Mouse (Mus musculus): ENCODE results near the gene Vdr. TPM values are rescaled to one million over a fixed set of nuclear protein-coding genes. Genes with fewer than 3 reads are reported as not detected.
A peak's percentile ranks its signal among the peaks of the same experiment; 100 is the strongest.

Vdr gene
- total RNA-seq, 1 experiment from 2014 or later = 2.9 TPM

DNA sequence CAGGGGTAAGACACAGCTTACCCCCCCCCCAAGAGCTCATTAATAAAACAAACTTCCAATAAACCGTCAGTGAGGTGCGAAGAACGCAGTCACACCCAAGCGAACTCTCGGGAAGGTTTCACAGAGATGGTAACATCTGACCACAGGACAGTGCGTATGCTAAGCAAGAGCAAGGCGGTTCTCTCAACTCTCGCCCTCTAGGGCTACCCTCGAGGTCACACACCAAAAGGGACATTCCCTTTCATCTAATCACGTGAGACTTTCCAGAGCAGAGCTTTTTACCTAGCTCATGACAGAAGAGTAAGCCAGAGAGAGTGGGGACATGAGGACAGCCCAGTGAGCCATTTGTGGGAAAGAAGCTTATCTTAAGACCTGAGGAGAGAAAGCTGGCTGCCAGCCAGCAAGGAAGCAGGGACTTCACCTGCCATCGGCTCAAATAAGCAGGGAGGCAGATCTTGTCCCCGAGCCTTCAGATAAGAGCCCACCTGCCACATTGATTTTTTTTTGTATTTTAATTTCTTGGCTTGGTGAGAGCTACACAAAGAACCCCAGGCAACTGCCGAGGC is 18.9 kb upstream of the Vdr start:
- ATAC-seq (replicated peaks in 1 of 2; ENCODE audit: insufficient read depth in 1 of 2, low FRiP score in 2 of 2, low TSS enrichment in 1 of 2, low read depth in 1 of 2, poor library complexity in 2 of 2, severe bottlenecking in 2 of 2) = no peak

GRCm38 (mm10) chr15:97927821-97928220 is 17.4 kb upstream of the Vdr start:
- peak; percentile 42 to 48; a peak in 3 of 4 replicates for ATAC-seq (replicated peaks in 1 of 2; ENCODE audit: insufficient read depth in 1 of 2, low FRiP score in 2 of 2, low TSS enrichment in 1 of 2, low read depth in 1 of 2, poor library complexity in 2 of 2, severe bottlenecking in 2 of 2)

GRCm38 (mm10) chr15:97927018-97927417 is 16.6 kb upstream of the Vdr start:
- no peak for ATAC-seq (replicated peaks in 1 of 2; ENCODE audit: insufficient read depth in 1 of 2, low FRiP score in 2 of 2, low TSS enrichment in 1 of 2, low read depth in 1 of 2, poor library complexity in 2 of 2, severe bottlenecking in 2 of 2)

DNA sequence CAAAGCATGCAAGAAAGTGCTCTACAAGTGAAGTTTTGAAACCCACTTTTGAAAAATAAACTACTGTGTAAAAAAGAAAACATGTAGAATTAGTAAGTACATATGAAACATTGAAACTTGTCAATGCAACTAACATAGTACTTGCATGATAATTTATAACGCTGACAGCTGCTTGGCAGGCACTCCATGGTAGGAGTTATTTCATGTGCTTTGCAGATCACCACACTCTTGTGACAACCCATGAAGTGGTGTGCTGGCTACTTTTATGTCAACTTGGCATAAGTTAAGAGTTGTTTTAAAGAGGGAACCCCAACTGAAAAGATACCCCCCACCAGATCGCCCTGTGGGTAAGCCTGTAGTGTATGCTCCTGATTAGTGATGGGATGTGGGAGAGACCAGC is 12.0 kb upstream of the Vdr start:
- no peak for ATAC-seq (replicated peaks in 1 of 2; ENCODE audit: insufficient read depth in 1 of 2, low FRiP score in 2 of 2, low TSS enrichment in 1 of 2, low read depth in 1 of 2, poor library complexity in 2 of 2, severe bottlenecking in 2 of 2)

GRCm38 (mm10) chr15:97921796-97922195 is 11.4 kb upstream of the Vdr start:
- ATAC-seq (replicated peaks in 1 of 2; ENCODE audit: insufficient read depth in 1 of 2, low FRiP score in 2 of 2, low TSS enrichment in 1 of 2, low read depth in 1 of 2, poor library complexity in 2 of 2, severe bottlenecking in 2 of 2) = no peak

GRCm38 (mm10) chr15:97920306-97920705 is 9.9 kb upstream of the Vdr start:
- no peak for ATAC-seq (replicated peaks in 1 of 2; ENCODE audit: insufficient read depth in 1 of 2, low FRiP score in 2 of 2, low TSS enrichment in 1 of 2, low read depth in 1 of 2, poor library complexity in 2 of 2, severe bottlenecking in 2 of 2)

DNA sequence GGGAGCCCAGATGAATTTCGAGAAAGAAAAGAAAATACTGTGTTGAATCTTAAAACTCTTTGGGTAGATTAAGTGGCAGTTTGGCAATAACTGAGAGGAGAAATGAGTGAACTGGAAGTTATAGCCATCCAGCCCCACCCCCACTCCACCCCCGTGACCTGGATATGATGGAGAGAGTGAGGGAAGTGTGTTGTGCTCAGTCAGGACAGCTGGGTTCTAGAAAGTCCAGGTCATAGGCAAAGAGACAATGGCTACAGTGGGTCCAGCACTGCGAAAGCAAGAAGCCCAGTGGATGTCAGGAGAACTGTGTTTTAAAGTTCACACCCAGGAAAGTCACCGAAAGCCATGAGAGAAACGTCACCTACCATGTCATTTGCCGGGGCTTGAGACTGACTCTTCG is 8.8 kb upstream of the Vdr start:
- ATAC-seq (replicated peaks in 1 of 2; ENCODE audit: insufficient read depth in 1 of 2, low FRiP score in 2 of 2, low TSS enrichment in 1 of 2, low read depth in 1 of 2, poor library complexity in 2 of 2, severe bottlenecking in 2 of 2) = no peak

- ATAC-seq (replicated peaks in 1 of 2; ENCODE audit: insufficient read depth in 1 of 2, low FRiP score in 2 of 2, low TSS enrichment in 1 of 2, low read depth in 1 of 2, poor library complexity in 2 of 2, severe bottlenecking in 2 of 2) = peak; percentile 56 to 58; a peak in 1 of 4 replicates
Observed at GRCm38 (mm10) chr15:97917994-97918393, 7.6 kb upstream of the Vdr start.

DNA sequence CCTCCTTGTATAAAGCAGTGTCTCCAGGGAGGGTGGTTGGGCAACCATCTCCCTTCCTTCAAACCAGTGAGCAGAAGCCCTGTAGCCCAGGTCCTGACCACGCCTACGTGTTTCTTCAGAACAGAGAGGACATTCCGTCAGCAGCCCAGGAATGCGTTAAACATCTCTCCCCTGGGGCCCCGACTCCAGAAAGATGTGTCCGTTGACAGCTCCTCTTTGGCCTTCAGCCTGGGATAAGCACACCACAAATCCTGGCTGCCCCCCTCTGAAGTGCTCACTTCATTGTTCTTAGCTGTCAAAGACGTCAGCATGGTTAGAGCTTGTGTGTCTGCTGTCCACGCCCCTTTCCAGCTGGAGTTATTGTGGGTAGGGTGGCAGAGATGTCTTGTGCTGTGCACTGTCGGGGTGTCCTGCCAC is 3.9 kb upstream of the Vdr start:
- peak; percentile 32 to 64; a peak in 3 of 4 replicates for ATAC-seq (replicated peaks in 1 of 2; ENCODE audit: insufficient read depth in 1 of 2, low FRiP score in 2 of 2, low TSS enrichment in 1 of 2, low read depth in 1 of 2, poor library complexity in 2 of 2, severe bottlenecking in 2 of 2)

DNA sequence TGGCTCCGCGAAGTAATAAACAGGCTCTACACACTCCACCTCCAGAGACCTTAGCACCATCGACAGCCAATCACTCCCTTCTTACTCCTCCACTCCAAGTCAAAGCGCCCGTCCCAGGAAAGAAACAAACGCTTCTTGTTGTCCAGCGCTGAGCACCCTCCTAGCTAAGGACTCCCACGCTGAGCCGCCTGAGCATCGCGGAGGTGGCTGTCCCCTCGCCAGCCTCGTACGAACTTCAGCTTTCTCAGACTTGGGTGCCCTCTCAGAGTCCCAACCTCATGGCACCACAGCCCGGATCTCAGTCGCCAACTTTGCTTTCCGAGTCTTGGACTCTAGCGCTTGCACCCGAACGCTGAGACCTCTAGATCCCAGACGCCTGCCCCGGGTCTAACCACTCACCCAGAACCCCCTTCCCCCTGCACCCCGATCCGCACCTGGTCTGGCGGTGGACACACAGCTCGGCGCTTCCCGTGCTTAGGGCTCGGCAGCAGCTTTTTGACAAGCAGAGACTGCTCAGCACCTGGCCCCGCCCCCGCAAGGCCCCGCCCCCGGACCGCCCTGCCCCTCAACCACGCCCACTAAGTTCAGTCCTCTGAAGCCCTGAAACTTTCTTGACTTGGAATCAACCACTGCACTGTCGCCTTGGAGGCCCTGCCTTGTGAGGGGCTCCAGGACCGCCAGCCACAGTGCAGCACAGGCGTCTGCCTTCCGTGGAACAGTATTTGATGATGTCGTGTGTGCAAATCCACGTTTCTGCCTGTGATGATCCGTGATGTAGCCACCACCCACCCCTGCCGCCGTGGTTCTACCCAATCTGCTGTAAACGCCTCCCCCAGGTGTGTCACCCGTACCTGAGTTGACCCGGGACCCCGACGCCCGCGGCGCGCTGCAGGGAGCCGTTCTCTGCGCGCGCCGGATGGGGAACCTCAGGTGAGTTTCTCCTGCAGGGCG is 2.4 kb downstream of the Vdr start:
- ATAC-seq (replicated peaks in 1 of 2; ENCODE audit: insufficient read depth in 1 of 2, low FRiP score in 2 of 2, low TSS enrichment in 1 of 2, low read depth in 1 of 2, poor library complexity in 2 of 2, severe bottlenecking in 2 of 2) = peak; percentile 68 to 74

- ATAC-seq (replicated peaks in 1 of 2; ENCODE audit: insufficient read depth in 1 of 2, low FRiP score in 2 of 2, low TSS enrichment in 1 of 2, low read depth in 1 of 2, poor library complexity in 2 of 2, severe bottlenecking in 2 of 2) = peak; percentile 54 to 73
Observed at GRCm38 (mm10) chr15:97907202-97907601, 3.2 kb downstream of the Vdr start.

- no peak for ATAC-seq (replicated peaks in 1 of 2; ENCODE audit: insufficient read depth in 1 of 2, low FRiP score in 2 of 2, low TSS enrichment in 1 of 2, low read depth in 1 of 2, poor library complexity in 2 of 2, severe bottlenecking in 2 of 2)
Observed at GRCm38 (mm10) chr15:97905281-97905680, 5.1 kb downstream of the Vdr start.

DNA sequence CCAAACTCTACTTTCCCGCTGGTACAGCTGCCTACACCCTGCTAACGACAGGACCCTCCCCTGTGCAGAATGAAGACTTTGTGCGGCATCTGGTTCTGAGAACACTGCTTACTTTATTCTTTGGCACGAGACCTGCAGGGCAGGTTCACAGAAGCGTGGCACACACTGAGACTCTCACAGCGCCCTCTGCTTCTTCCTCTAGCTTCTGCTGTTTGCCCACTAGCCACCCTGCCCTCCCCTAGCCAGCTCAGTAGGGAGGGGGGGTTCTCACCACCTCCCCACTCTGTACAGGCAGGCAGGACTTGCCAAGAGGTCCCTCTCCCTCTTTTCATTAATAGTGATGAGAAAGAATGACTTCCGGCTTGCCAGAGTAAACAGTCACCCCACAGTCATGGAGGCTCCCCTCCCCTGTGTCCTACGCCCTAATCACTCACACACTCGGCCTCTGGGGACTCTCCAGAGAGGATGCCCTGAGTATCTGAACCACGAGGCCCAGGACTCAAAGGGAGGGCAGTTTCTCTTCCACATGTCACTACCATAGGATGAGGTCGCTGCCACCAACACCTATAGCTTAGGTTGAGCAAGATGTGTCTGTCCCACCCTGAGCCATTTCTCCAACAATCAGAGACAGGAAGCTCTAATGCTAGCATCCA is 6.0 kb downstream of the Vdr start:
- no peak for ATAC-seq (replicated peaks in 1 of 2; ENCODE audit: insufficient read depth in 1 of 2, low FRiP score in 2 of 2, low TSS enrichment in 1 of 2, low read depth in 1 of 2, poor library complexity in 2 of 2, severe bottlenecking in 2 of 2)

DNA sequence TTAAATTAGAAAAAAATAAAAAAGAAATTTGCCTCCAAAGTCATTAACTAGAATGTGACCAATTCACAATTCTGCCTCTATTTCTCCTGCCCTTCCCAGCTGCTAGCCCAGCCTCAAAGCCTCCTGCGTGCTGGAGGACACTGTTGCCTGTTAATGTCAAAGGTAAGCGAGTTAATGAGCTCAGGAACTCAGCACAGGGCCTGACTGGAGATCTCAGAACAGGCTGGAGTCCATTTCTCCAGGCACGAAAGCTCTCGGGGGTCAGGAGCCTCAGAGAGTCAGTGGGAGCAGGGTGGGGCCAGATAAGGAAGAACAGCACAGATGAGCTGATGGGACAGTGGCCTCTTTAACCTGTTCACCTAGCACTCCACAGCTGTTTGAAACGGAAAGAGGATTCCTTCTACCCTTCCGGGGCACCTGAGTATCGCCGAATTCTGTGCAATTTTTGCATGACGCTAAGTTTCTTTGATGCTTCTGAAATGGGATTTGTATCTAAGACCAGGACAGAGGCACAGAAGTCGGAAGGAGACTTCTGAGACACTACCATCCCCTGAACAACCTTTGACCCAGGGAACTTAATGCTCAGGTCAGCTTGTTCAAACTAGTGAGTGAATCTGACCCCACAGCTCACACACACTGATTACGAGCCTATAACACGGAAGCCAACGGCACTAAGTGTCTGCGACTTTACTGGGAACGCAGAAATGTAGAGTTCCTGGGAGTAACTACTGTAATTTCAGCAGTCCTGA is 7.0 kb downstream of the Vdr start:
- ATAC-seq (replicated peaks in 1 of 2; ENCODE audit: insufficient read depth in 1 of 2, low FRiP score in 2 of 2, low TSS enrichment in 1 of 2, low read depth in 1 of 2, poor library complexity in 2 of 2, severe bottlenecking in 2 of 2) = no peak

DNA sequence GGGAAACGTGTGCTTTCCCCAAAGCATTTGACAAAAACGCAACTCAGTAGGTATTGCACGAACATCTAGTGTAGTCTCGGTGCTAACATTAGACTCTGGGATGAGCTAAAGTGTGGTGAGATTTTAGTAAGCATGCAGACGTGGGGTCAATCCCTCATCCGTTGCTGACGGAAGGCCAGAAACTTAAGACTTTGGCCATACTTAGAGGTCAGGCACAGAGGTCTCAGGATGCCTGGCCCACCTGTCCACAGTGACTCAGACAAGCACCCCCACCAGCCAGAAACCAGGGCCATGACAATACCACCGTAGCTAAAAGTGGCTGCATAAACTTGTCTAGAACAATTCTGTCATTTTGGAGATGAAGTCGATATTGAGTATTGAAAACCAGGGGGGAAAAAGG is 9.4 kb downstream of the Vdr start:
- no peak for ATAC-seq (replicated peaks in 1 of 2; ENCODE audit: insufficient read depth in 1 of 2, low FRiP score in 2 of 2, low TSS enrichment in 1 of 2, low read depth in 1 of 2, poor library complexity in 2 of 2, severe bottlenecking in 2 of 2)

DNA sequence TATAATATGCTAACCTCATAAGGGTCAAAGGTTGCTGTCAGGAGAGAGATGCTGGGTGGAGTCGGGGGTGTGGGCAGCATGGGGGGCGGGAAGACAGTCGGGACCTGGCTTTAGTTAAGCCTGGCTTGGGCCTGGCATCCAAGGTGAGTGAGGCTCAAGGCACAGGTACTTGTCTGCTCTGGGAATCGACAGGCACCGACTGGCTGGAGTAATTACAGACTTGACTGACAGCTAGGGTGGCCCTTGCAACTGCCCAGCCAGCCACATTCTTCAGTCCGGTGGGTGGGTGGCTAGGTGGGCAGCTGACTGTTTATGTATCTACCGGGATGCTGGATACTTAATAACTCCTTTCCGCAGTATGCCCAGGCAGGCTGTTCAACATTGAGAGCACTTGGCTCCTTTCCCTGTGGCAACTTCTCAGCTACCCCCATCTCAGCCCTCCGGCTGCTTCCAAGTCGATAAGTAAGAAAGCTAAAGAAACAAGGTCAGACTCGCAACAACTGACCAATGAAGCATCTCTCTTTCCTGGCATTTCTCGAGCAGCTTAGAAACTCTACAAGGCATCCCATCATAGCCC is 10.0 kb downstream of the Vdr start:
- ATAC-seq (replicated peaks in 1 of 2; ENCODE audit: insufficient read depth in 1 of 2, low FRiP score in 2 of 2, low TSS enrichment in 1 of 2, low read depth in 1 of 2, poor library complexity in 2 of 2, severe bottlenecking in 2 of 2) = no peak

DNA sequence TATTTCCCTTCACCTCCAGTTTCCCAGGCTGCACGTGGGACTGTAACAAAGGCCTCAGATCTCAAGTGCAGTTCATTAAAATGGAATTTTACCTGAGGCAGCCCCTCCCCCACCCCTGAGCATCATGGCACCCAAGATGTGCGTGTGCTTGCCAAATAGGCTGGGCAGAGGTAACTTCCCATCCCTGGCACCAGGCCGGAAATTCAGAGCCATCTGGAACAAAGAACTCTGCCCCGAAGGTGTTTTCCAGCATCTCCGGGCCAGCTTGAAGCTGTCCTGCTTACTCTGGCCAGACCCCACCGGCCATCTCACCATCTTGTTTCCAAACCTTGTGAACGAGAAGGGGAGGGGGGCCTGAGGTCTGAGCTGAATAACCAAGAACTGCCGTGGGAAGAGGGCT is 10.7 kb downstream of the Vdr start:
- ATAC-seq (replicated peaks in 1 of 2; ENCODE audit: insufficient read depth in 1 of 2, low FRiP score in 2 of 2, low TSS enrichment in 1 of 2, low read depth in 1 of 2, poor library complexity in 2 of 2, severe bottlenecking in 2 of 2) = no peak
